19 mouse cellular contexts compared by ENCODE assay signal in genomic region chr2:30926381-30926780, GRCm38 (mm10). TPM values are rescaled to one million over a fixed set of nuclear protein-coding genes. Genes with fewer than 3 reads are reported as not detected.
A peak's percentile ranks its signal among the peaks of the same experiment; 100 is the strongest.
DNase-seq lines count a peak whose midpoint lies in the region; ATAC-seq and TF ChIP-seq lines count a peak whose summit lies in the region.
"Had no signal": no experiment of that assay in that cellular context is flagged by ENCODE, and none has a peak within 500 bp of the region (broad histone marks: within the 10 kb centered on the region; RNA-seq: fewer than 3 reads in every experiment).

No protein-coding gene starts in this region.

- WGBS in cerebellum, adult 2 months = 78% methylated on average over 4 of the region's 4 CpGs
- WGBS in hindbrain, embryonic 13.5 days = 81% methylated on average over 4 of the region's 4 CpGs
- 71% methylated on average over 4 of the region's 4 CpGs for WGBS in hindbrain, embryonic 12.5 days
- whole genome bisulfite sequencing in lung, postnatal 0 days = 51% methylated on average over 4 of the region's 4 CpGs
- WGBS in intestine, embryonic 16.5 days = 66% methylated on average over 4 of the region's 4 CpGs
- 82% methylated on average over 4 of the region's 4 CpGs for WGBS in forebrain, embryonic 15.5 days

- no peak for TF ChIP-seq EP300 in lung, postnatal 0 days (IDR thresholded peaks at IDR 0.05)

- H3K4me3 ChIP-seq in cerebellum, adult 2 months (replicated peaks; ENCODE audit: insufficient read depth, low read depth, low read length) = no peak overlapping the region
- no peak overlapping the region for H3K4me3 ChIP-seq in hindbrain, embryonic 13.5 days
- H3K4me3 ChIP-seq in hindbrain, embryonic 12.5 days = no peak overlapping the region
- H3K4me3 ChIP-seq in lung, postnatal 0 days (ENCODE audit: low read depth, low read length) = no peak overlapping the region
- H3K4me3 ChIP-seq in intestine, embryonic 16.5 days (ENCODE audit: low read length) = no peak overlapping the region
- H3K4me3 ChIP-seq in forebrain, embryonic 15.5 days = no peak overlapping the region
- H3K4me3 ChIP-seq: left cerebral cortex, adult 2 months; liver, embryonic 13.5 days; neural tube, embryonic 12.5 days; stomach, embryonic 15.5 days had no signal

- no peak for TF ChIP-seq POLR2A in cerebellum, adult 2 months (IDR thresholded peaks at IDR 0.05; ENCODE audit: borderline replicate concordance, insufficient read depth, low read length)

- H3K27ac ChIP-seq in cerebellum, adult 2 months (ENCODE audit: insufficient read depth, low read length) = peak overlapping the region; percentile 25; the same call in 1 of the 2 replicates
- peak overlapping the region; percentile 18; the same call in 1 of the 2 replicates for H3K27ac ChIP-seq in hindbrain, embryonic 13.5 days
- H3K27ac ChIP-seq in hindbrain, embryonic 12.5 days = no peak overlapping the region
- H3K27ac ChIP-seq in lung, postnatal 0 days (ENCODE audit: low read length) = peak overlapping the region; percentile 88
- H3K27ac ChIP-seq in intestine, embryonic 16.5 days (ENCODE audit: low read length) = peak overlapping the region; percentile 34; the same call in 1 of the 2 replicates
- no peak overlapping the region for H3K27ac ChIP-seq in forebrain, embryonic 15.5 days (replicated peaks)
- H3K27ac ChIP-seq: left cerebral cortex, adult 2 months; liver, embryonic 13.5 days; neural tube, embryonic 12.5 days had no signal

- ATAC-seq in hindbrain, embryonic 13.5 days (ENCODE audit: low FRiP score) = no peak
- no peak for ATAC-seq in hindbrain, embryonic 12.5 days (ENCODE audit: low FRiP score)
- ATAC-seq in lung, postnatal 0 days = peak; percentile 16; the same call in 1 of the 2 replicates
- no peak for ATAC-seq in intestine, embryonic 16.5 days
- ATAC-seq in forebrain, embryonic 15.5 days (replicated peaks) = no peak
- ATAC-seq: forebrain, embryonic 14.5 days had no signal

- H3K27me3 ChIP-seq in cerebellum, adult 2 months (ENCODE audit: control insufficient read depth, insufficient read depth, low read length) = no peaks in the 10 kb centered on the region
- no peaks in the 10 kb centered on the region for H3K27me3 ChIP-seq in hindbrain, embryonic 13.5 days
- H3K27me3 ChIP-seq in hindbrain, embryonic 12.5 days = no peaks in the 10 kb centered on the region
- H3K27me3 ChIP-seq in lung, postnatal 0 days (replicated peaks; ENCODE audit: insufficient read depth, low read length) = no peaks in the 10 kb centered on the region
- H3K27me3 ChIP-seq in intestine, embryonic 16.5 days (replicated peaks; ENCODE audit: control insufficient read depth, insufficient read depth, low read length) = peaks cover 6% of the 10 kb centered on the region; the same call in 1 of the 2 replicates
- H3K27me3 ChIP-seq in forebrain, embryonic 15.5 days = no peaks in the 10 kb centered on the region
- H3K27me3 ChIP-seq: liver, embryonic 13.5 days; neural tube, embryonic 12.5 days; stomach, embryonic 15.5 days had no signal

- peaks cover 9% of the 10 kb centered on the region for H3K4me1 ChIP-seq in cerebellum, adult 2 months (ENCODE audit: control insufficient read depth, insufficient read depth, low read length)
- peaks cover 16% of the 10 kb centered on the region for H3K4me1 ChIP-seq in hindbrain, embryonic 13.5 days (replicated peaks)
- H3K4me1 ChIP-seq in hindbrain, embryonic 12.5 days = peaks cover 12% of the 10 kb centered on the region
- H3K4me1 ChIP-seq in lung, postnatal 0 days (ENCODE audit: insufficient read depth, low read depth, low read length) = peaks cover 17% of the 10 kb centered on the region; the same call in 1 of the 2 replicates
- H3K4me1 ChIP-seq in intestine, embryonic 16.5 days (ENCODE audit: control insufficient read depth, insufficient read depth, low read length) = peaks cover 21% of the 10 kb centered on the region
- peaks cover 13% of the 10 kb centered on the region for H3K4me1 ChIP-seq in forebrain, embryonic 15.5 days

- H3K9ac ChIP-seq in hindbrain, embryonic 13.5 days = no peak overlapping the region
- H3K9ac ChIP-seq in hindbrain, embryonic 12.5 days = no peak overlapping the region
- H3K9ac ChIP-seq in lung, postnatal 0 days (replicated peaks; ENCODE audit: low read depth) = no peak overlapping the region
- no peak overlapping the region for H3K9ac ChIP-seq in intestine, embryonic 16.5 days (ENCODE audit: low read depth, low read length)
- no peak overlapping the region for H3K9ac ChIP-seq in forebrain, embryonic 15.5 days (replicated peaks)
- H3K9ac ChIP-seq: liver, embryonic 13.5 days; neural tube, embryonic 12.5 days; stomach, embryonic 15.5 days had no signal

- H3K9me3 ChIP-seq in hindbrain, embryonic 13.5 days = no peaks in the 10 kb centered on the region
- no peaks in the 10 kb centered on the region for H3K9me3 ChIP-seq in hindbrain, embryonic 12.5 days (replicated peaks)
- H3K9me3 ChIP-seq in lung, postnatal 0 days (ENCODE audit: low read length) = no peaks in the 10 kb centered on the region
- H3K9me3 ChIP-seq in intestine, embryonic 16.5 days (ENCODE audit: control insufficient read depth, low read length) = no peaks in the 10 kb centered on the region
- H3K9me3 ChIP-seq in forebrain, embryonic 15.5 days = no peaks in the 10 kb centered on the region
- H3K9me3 ChIP-seq: liver, embryonic 13.5 days; neural tube, embryonic 12.5 days; stomach, embryonic 15.5 days had no signal

- TF ChIP-seq CTCF in cerebellum, adult 2 months (IDR thresholded peaks at IDR 0.05; ENCODE audit: borderline replicate concordance, insufficient read depth, low read depth, low read length) = no peak
- no peak for TF ChIP-seq CTCF in lung, postnatal 0 days (IDR thresholded peaks at IDR 0.05)

- no peaks in the 10 kb centered on the region for H3K36me3 ChIP-seq in hindbrain, embryonic 13.5 days
- no peaks in the 10 kb centered on the region for H3K36me3 ChIP-seq in hindbrain, embryonic 12.5 days
- H3K36me3 ChIP-seq in lung, postnatal 0 days (ENCODE audit: insufficient read depth, low read length) = no peaks in the 10 kb centered on the region
- no peaks in the 10 kb centered on the region for H3K36me3 ChIP-seq in intestine, embryonic 16.5 days (ENCODE audit: control insufficient read depth, insufficient read depth, low read length)
- no peaks in the 10 kb centered on the region for H3K36me3 ChIP-seq in forebrain, embryonic 15.5 days
- H3K36me3 ChIP-seq: liver, embryonic 13.5 days; neural tube, embryonic 12.5 days; stomach, embryonic 15.5 days had no signal

- no peak for DNase-seq in cerebellum, adult 2 months
- no peak for DNase-seq in cerebellum, postnatal 4 days (ENCODE audit: low spot score in 2 of 2)
- peak; percentile 70 for DNase-seq in lung, postnatal 0 days (ENCODE audit: low spot score)
- DNase-seq in lung, postnatal 25 days (ENCODE audit: low spot score) = no peak
- DNase-seq: adrenal gland, adult 2 months; heart, postnatal 14 days; kidney, adult 18-20 months; kidney, postnatal 14 days; liver, embryonic 13.5 days; right cerebral cortex, postnatal 14 days; thymus, postnatal 14 days had no signal

- no peak overlapping the region for H3K4me2 ChIP-seq in hindbrain, embryonic 13.5 days
- H3K4me2 ChIP-seq in hindbrain, embryonic 12.5 days (replicated peaks) = no peak overlapping the region
- no peak overlapping the region for H3K4me2 ChIP-seq in lung, postnatal 0 days (replicated peaks; ENCODE audit: low read depth, low read length)
- no peak overlapping the region for H3K4me2 ChIP-seq in intestine, embryonic 16.5 days (ENCODE audit: low read depth, low read length)
- no peak overlapping the region for H3K4me2 ChIP-seq in forebrain, embryonic 15.5 days (replicated peaks)
- H3K4me2 ChIP-seq: liver, embryonic 13.5 days; neural tube, embryonic 12.5 days; stomach, embryonic 15.5 days had no signal

RNA-seq across cellular contexts. Expression of gene Ptges, which starts 3.3 kb away (rescaled TPM):
- polyA plus RNA-seq in cerebellum, adult 2 months (2012; rRNA removed) = 3.7 and 4.3 TPM in 2 replicates
- 3.8 and 5.8 TPM in 2 replicates for polyA plus RNA-seq in hindbrain, embryonic 13.5 days (2015; fragmentation: Nextera tagmentation; extraction: Ambion mirVana)
- polyA plus RNA-seq in hindbrain, embryonic 12.5 days (2016; fragmentation: Nextera tagmentation; extraction: Ambion mirVana) = 4.7 and 7.1 TPM in 2 replicates
- polyA plus RNA-seq in lung, postnatal 0 days (2015; fragmentation: Nextera tagmentation; extraction: Ambion mirVana) = 20.0 and 29.8 TPM in 2 replicates
- polyA plus RNA-seq in intestine, embryonic 16.5 days (2015; fragmentation: Nextera tagmentation; extraction: Ambion mirVana) = 3.9 and 4.0 TPM in 2 replicates
- 2.2 and 2.7 TPM in 2 replicates for polyA plus RNA-seq in forebrain, embryonic 15.5 days (2015; fragmentation: Nextera tagmentation; extraction: Ambion mirVana)

RNA-seq across cellular contexts. Expression of gene Tor1b, which starts 26.4 kb away (rescaled TPM):
- polyA plus RNA-seq in cerebellum, adult 2 months (2012; rRNA removed) = 38.0 and 40.6 TPM in 2 replicates
- polyA plus RNA-seq in hindbrain, embryonic 13.5 days (2015; fragmentation: Nextera tagmentation; extraction: Ambion mirVana) = 17.4 and 17.6 TPM in 2 replicates
- polyA plus RNA-seq in hindbrain, embryonic 12.5 days (2016; fragmentation: Nextera tagmentation; extraction: Ambion mirVana) = 22.9 and 23.2 TPM in 2 replicates
- 23.3 and 24.6 TPM in 2 replicates for polyA plus RNA-seq in lung, postnatal 0 days (2015; fragmentation: Nextera tagmentation; extraction: Ambion mirVana)
- 20.9 and 21.7 TPM in 2 replicates for polyA plus RNA-seq in intestine, embryonic 16.5 days (2015; fragmentation: Nextera tagmentation; extraction: Ambion mirVana)
- polyA plus RNA-seq in forebrain, embryonic 15.5 days (2015; fragmentation: Nextera tagmentation; extraction: Ambion mirVana) = 23.6 and 23.7 TPM in 2 replicates

RNA-seq across cellular contexts. Expression of gene Tor1a, which starts 41.4 kb away (rescaled TPM):
- polyA plus RNA-seq in cerebellum, adult 2 months (2012; rRNA removed) = 50.5 and 56.3 TPM in 2 replicates
- polyA plus RNA-seq in hindbrain, embryonic 13.5 days (2015; fragmentation: Nextera tagmentation; extraction: Ambion mirVana) = 90.8 and 92.5 TPM in 2 replicates
- polyA plus RNA-seq in hindbrain, embryonic 12.5 days (2016; fragmentation: Nextera tagmentation; extraction: Ambion mirVana) = 77.1 and 77.7 TPM in 2 replicates
- 54.6 and 57.5 TPM in 2 replicates for polyA plus RNA-seq in lung, postnatal 0 days (2015; fragmentation: Nextera tagmentation; extraction: Ambion mirVana)
- 85.1 and 87.2 TPM in 2 replicates for polyA plus RNA-seq in intestine, embryonic 16.5 days (2015; fragmentation: Nextera tagmentation; extraction: Ambion mirVana)
- 102 and 103 TPM in 2 replicates for polyA plus RNA-seq in forebrain, embryonic 15.5 days (2015; fragmentation: Nextera tagmentation; extraction: Ambion mirVana)

RNA-seq across cellular contexts. Expression of gene BC005624, which starts 55.6 kb away (rescaled TPM):
- 118 and 123 TPM in 2 replicates for polyA plus RNA-seq in cerebellum, adult 2 months (2012; rRNA removed)
- polyA plus RNA-seq in hindbrain, embryonic 13.5 days (2015; fragmentation: Nextera tagmentation; extraction: Ambion mirVana) = 90.9 and 99.6 TPM in 2 replicates
- polyA plus RNA-seq in hindbrain, embryonic 12.5 days (2016; fragmentation: Nextera tagmentation; extraction: Ambion mirVana) = 75.2 and 75.4 TPM in 2 replicates
- 41.0 and 43.6 TPM in 2 replicates for polyA plus RNA-seq in lung, postnatal 0 days (2015; fragmentation: Nextera tagmentation; extraction: Ambion mirVana)
- 48.5 and 50.5 TPM in 2 replicates for polyA plus RNA-seq in intestine, embryonic 16.5 days (2015; fragmentation: Nextera tagmentation; extraction: Ambion mirVana)
- 84.2 and 85.9 TPM in 2 replicates for polyA plus RNA-seq in forebrain, embryonic 15.5 days (2015; fragmentation: Nextera tagmentation; extraction: Ambion mirVana)

RNA-seq across cellular contexts. Expression of gene Usp20, which starts 55.7 kb away (rescaled TPM):
- polyA plus RNA-seq in cerebellum, adult 2 months (2012; rRNA removed) = 59.2 and 68.6 TPM in 2 replicates
- 42.4 and 45.4 TPM in 2 replicates for polyA plus RNA-seq in hindbrain, embryonic 13.5 days (2015; fragmentation: Nextera tagmentation; extraction: Ambion mirVana)
- polyA plus RNA-seq in hindbrain, embryonic 12.5 days (2016; fragmentation: Nextera tagmentation; extraction: Ambion mirVana) = 35.0 and 37.9 TPM in 2 replicates
- polyA plus RNA-seq in lung, postnatal 0 days (2015; fragmentation: Nextera tagmentation; extraction: Ambion mirVana) = 8.4 and 9.6 TPM in 2 replicates
- polyA plus RNA-seq in intestine, embryonic 16.5 days (2015; fragmentation: Nextera tagmentation; extraction: Ambion mirVana) = 13.7 and 14.5 TPM in 2 replicates
- polyA plus RNA-seq in forebrain, embryonic 15.5 days (2015; fragmentation: Nextera tagmentation; extraction: Ambion mirVana) = 38.8 and 39.8 TPM in 2 replicates

Comparison
In these comparisons a context has a peak if more than half of its experiments do, and no peak if none do; other contexts are left out.
1. H3K27ac ChIP-seq: peak in cerebellum, adult 2 months (single experiment), hindbrain, embryonic 13.5 days (single experiment), lung, postnatal 0 days (single experiment) and intestine, embryonic 16.5 days (single experiment); none in hindbrain, embryonic 12.5 days (single experiment) and forebrain, embryonic 15.5 days (single experiment).